Mouse (Mus musculus) left cerebral cortex, adult 2 months (tissue): ENCODE results near the gene Hoxa10. TPM values are rescaled to one million over a fixed set of nuclear protein-coding genes. Genes with fewer than 3 reads are reported as not detected.
A peak's percentile ranks its signal among the peaks of the same experiment; 100 is the strongest.

Experiments
- DNase-seq, 2 experiments: peaks; one replicate each; pipeline ENCODE4 v3.0.0; 2021 to 2022; ENCODE audit warnings: low spot score in 2 of 2, mixed read lengths in 1 of 2; ENCODE audit errors: extremely low spot score in 1 of 2
- H3K27ac ChIP-seq: fragments of 200-600 bp; 2 replicates; pipeline ENCODE4 v1.8.1; 2022
- H3K4me3 ChIP-seq: fragments of 200-600 bp; 2 replicates; pipeline ENCODE4 v1.8.1; 2022
- CTCF ChIP-seq: fragments of 200-600 bp; IDR thresholded peaks from 2 replicates; pipeline ENCODE4 v1.8.1; 2022; ENCODE audit warnings: antibody characterized with exemption, mild to moderate bottlenecking, moderate library complexity
- intact Hi-C: fragments of 180-260 bp; cut with DNase I; formaldehyde crosslinking; loops from one replicate; pipeline ENCODE4 v1.15.1; 2025
- total RNA-seq, 2 experiments: library from RNA; stranded (reverse); gene quantifications; 2 replicates each; pipeline ENCODE4 v1.2.3; 2021

Hoxa10 gene
- total RNA-seq, 2 experiments from 2014 or later: not detected

- H3K27ac ChIP-seq: no peak overlapping the region
- TF ChIP-seq CTCF: no peak
- intact Hi-C loops: loop anchor here (5.0 kb wide), 1 partner anchor 211 kb away; no protein-coding TSS in a partner anchor
- H3K4me3 ChIP-seq: no peak overlapping the region
- DNase-seq: no peak
These were observed 22.6 kb downstream of the Hoxa10 start for GRCm38 (mm10) chr6:52217895-52218642.

GRCm38 (mm10) chr6:52217459-52217768, 23.2 kb downstream of the Hoxa10 start:
- Histone ChIP-seq H3K27ac (no peak overlapping the region), H3K4me3 (no peak overlapping the region)
- intact Hi-C loops: loop anchor here (5.0 kb wide), 1 partner anchor 210 kb away; no protein-coding TSS in a partner anchor
- DNase-seq: no peak
- no peak for TF ChIP-seq CTCF

DNA sequence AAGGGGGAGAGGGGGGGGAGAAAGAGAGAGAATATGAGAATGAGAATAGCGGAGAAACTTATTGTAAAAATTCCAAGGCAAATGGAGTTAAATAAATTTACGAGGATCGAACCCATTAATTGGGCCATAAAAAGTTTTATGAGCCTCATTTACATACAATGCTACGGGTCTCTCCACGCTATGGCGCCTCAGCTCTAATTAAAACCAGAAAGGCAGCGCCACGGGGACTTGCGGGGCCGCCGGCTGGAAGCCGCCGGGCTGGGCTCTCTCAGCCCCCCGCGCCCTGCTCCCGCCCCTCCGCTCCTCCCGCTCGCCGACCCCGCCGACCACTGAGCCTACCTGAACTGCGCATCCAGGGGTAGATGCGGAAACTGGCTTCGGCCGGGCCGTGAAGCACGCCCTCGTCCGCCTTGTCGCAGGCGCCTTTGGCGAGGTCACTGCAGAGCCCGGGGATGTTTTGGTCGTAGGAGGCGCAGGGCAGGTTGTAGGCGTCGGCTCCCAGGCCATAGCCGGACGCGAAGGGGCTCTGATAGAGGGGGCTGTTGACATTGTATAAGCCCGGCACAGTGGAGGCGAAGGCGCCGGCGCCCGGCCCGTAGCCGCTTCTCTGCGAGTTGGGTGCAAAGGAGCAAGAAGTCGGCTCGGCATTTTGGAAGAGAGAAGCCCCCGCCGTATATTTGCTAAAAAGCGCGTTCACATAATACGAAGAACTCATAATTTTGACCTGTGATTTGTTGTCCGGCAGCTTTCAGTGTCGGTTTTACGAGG, 23.8 kb downstream of the Hoxa10 start:
- Histone ChIP-seq H3K4me3 (no peak overlapping the region), H3K27ac (no peak overlapping the region)
- intact Hi-C loops: loop anchor here (5.0 kb wide), 1 partner anchor 210 kb away; no protein-coding TSS in a partner anchor
- DNase-seq: no peak
- TF ChIP-seq CTCF: no peak

GRCm38 (mm10) chr6:52215771-52216535, 24.7 kb downstream of the Hoxa10 start:
- Histone ChIP-seq H3K27ac (no peak overlapping the region), H3K4me3 (no peak overlapping the region)
- no peak for DNase-seq
- TF ChIP-seq CTCF: no peak
- intact Hi-C loops: loop anchor here (5.0 kb wide), 1 partner anchor 209 kb away; no protein-coding TSS in a partner anchor

- TF ChIP-seq CTCF: no peak
- DNase-seq: no peak
- no peak overlapping the region for H3K27ac ChIP-seq
- intact Hi-C loops: loop anchor here (5.0 kb wide), 1 partner anchor 208 kb away; no protein-coding TSS in a partner anchor
- no peak overlapping the region for H3K4me3 ChIP-seq
These were observed 25.6 kb downstream of the Hoxa10 start for GRCm38 (mm10) chr6:52215070-52215469.

- no peak for TF ChIP-seq CTCF
- no peak for DNase-seq
- intact Hi-C loops: no loop called here
- Histone ChIP-seq H3K27ac (no peak overlapping the region), H3K4me3 (no peak overlapping the region)
These were observed 26.4 kb downstream of the Hoxa10 start for GRCm38 (mm10) chr6:52214271-52214670.

DNA sequence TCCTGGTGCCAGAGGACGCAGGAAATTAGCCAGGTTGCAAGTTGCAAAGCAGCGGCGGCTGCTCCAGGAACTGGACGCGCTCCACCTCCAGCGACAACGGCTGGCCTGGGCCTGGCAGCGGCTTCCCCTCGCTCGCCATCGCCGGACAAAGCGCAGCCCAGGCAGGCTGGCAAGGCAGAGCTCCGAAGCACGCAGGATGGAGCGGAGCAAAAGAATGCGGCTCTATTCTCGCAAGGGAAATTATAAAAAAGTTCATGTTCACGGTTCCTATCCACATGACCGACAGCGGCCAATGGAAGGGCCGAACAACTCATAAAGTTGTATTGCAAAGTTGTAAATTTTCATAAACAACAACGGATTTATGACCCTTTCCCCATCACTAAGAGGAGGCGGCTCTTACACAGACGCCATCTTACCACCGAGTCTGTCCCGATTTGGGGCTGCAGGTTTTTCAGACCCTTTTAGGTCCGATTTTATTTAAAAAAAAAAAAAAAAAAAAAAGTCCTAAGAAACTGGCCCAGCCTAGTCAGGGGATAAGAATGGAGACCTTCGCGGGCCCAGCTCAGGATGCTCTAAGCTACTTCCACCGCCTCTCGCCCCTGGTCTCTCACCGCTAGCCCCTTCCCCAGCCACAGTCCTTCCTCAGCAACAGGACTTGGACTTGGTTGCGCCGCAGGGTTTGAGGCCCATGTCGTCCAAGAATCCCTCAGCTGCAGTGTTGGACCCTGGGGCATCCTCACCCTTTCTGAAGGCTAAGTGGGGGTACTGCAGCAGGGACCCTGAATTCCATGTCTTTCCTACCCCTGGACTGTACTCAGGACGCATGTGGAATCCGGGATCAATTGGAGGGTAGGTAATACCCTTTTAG, 27.3 kb downstream of the Hoxa10 start, which contains the start of the genes Hoxa3 and Gm28308:
TSS of gene Hoxa3 (minus strand) at position 218 of the 868 bp plus-strand sequence.
TSS of gene Gm28308 (minus strand) at position 221 of the 868 bp plus-strand sequence.
- Histone ChIP-seq H3K4me3 (no peak within 1 kb of the TSS), H3K27ac (no peak within 1 kb of the TSS)
- DNase-seq: no peak
- intact Hi-C loops: loop anchor here (1.0 kb wide), 1 partner anchor 1032 kb away; no protein-coding TSS in a partner anchor
- no peak for TF ChIP-seq CTCF

DNA sequence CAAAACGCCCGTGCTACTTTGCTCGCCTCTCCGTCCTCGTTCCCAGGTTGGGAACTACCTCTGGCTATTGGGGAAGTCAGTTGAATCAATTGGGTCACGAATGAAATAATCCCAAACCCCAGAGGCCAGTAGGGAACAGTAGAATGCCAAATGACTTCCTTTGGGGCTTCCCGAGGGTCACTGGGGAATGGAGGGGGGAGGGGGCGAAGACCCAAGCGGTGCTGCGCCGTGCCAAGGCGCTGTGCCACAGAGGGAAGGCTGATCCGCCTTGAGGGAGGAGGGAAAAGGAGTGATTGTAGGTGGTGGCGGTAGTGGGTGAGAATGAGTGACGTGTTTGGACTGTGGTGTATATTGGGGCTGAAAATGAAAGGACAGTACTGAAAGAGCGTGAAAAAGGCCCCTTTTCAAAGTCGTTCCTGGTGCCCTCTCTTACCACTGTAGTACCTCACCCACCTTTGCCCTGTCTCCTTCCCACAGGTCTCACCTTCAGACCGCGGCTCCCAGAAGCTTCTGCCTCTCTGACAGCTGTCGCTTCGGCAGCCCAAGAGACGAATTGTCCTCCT, 28.0 kb downstream of the Hoxa10 start:
- no peak overlapping the region for H3K4me3 ChIP-seq

DNA sequence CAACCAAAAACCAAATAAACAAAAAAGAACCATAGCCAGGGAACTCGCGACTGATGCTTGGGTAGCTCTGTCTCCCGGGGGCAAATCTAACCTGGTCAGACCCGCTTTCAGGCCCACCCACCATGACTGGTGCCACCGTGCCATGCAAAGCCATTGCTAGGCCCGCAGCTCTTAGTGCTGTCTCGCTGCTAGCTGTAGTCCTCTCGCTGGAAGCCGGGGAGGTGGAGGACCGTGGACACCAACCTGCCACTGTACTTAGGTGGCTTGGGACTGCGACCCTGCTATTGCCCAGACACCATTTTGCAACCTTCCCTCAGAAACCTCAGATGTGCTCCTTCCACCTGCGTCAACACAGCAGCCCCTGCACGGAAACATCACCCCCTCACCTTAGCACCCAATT, 28.7 kb downstream of the Hoxa10 start:
- intact Hi-C loops: no loop called here
- DNase-seq: no peak
- Histone ChIP-seq H3K4me3 (no peak overlapping the region), H3K27ac (no peak overlapping the region)
- no peak for TF ChIP-seq CTCF

More for the DNA sequence above, 28.0 kb downstream of the Hoxa10 start:
- intact Hi-C loops: loop anchor here (1.0 kb wide), 1 partner anchor 1031 kb away; no protein-coding TSS in a partner anchor
- DNase-seq: no peak
- no peak overlapping the region for H3K27ac ChIP-seq
- TF ChIP-seq CTCF: no peak

- intact Hi-C loops: no loop called here
- H3K4me3 ChIP-seq: no peak overlapping the region
These were observed 29.3 kb downstream of the Hoxa10 start for GRCm38 (mm10) chr6:52211170-52211935.

More at GRCm38 (mm10) chr6:52211170-52211935, 29.3 kb downstream of the Hoxa10 start:
- TF ChIP-seq CTCF: peak; percentile 87
- H3K27ac ChIP-seq: no peak overlapping the region
- DNase-seq: peak; percentile 42 to 58
